Mouse (Mus musculus) granulocyte monocyte progenitor cell, adult 5-6 weeks (primary cell): Measurements from ENCODE around the gene Pbld1. TPM values are rescaled to one million over a fixed set of nuclear protein-coding genes. Genes with fewer than 3 reads are reported as not detected.

Experiments used
- ATAC-seq: replicated peaks from 2 replicates; pipeline ENCODE4 v1.8.0; 2016; ENCODE audit warnings: mild to moderate bottlenecking, moderate TSS enrichment, inconsistent platforms; ENCODE audit not compliant: poor library complexity, severe bottlenecking
- total RNA-seq, 2 experiments: library from RNA; stranded (forward) in 1 of 2; stranded (reverse) in 1 of 2; fragments of 200-712, 200-1000 nt in 1 of 2; fragments of >200 nt in 1 of 2; fragmentation: Nextera tagmentation in 1 of 2; gene quantifications; 2 replicates each; pipeline ENCODE4 v1.2.3; 2014 to 2017

The Pbld1 gene
- total RNA-seq, 2 experiments from 2014 or later: not detected

GRCm38 (mm10) chr10:63127156-63127555 lies 67.2 kb downstream of the Pbld1 start:
- no peak for ATAC-seq

Other genes starting within 250 kb of the Pbld1 start
- gene Tet1, start 151.2 kb upstream of the Pbld1 start, total RNA-seq (2014; fragmentation: Nextera tagmentation): 12.8 and 21.1 TPM in 2 replicates
- 7.5 and 8.6 TPM in 2 replicates for gene Tet1, start 151.2 kb upstream of the Pbld1 start, total RNA-seq (2017)
- 15.7 and 24.2 TPM in 2 replicates for gene Slc25a16, start 139.5 kb upstream of the Pbld1 start, total RNA-seq (2014; fragmentation: Nextera tagmentation)
- gene Slc25a16, start 139.5 kb upstream of the Pbld1 start, total RNA-seq (2017): 17.6 and 19.0 TPM in 2 replicates
- 47.2 and 65.6 TPM in 2 replicates for gene Dna2, start 113.1 kb upstream of the Pbld1 start, total RNA-seq (2014; fragmentation: Nextera tagmentation)
- gene Dna2, start 113.1 kb upstream of the Pbld1 start, total RNA-seq (2017): 49.5 and 51.2 TPM in 2 replicates
- 4.0 and 9.5 TPM in 2 replicates for gene Rufy2, start 79.9 kb upstream of the Pbld1 start, total RNA-seq (2014; fragmentation: Nextera tagmentation)
- 5.6 and 7.3 TPM in 2 replicates for gene Rufy2, start 79.9 kb upstream of the Pbld1 start, total RNA-seq (2017)
- gene Hnrnph3, start 35.9 kb upstream of the Pbld1 start, total RNA-seq (2014; fragmentation: Nextera tagmentation): 64.1 and 67.8 TPM in 2 replicates
- gene Hnrnph3, start 35.9 kb upstream of the Pbld1 start, total RNA-seq (2017): 34.0 and 43.0 TPM in 2 replicates
- 0.34 TPM in 1 of 2 replicates, not detected in the other for gene Pbld2, start 35.8 kb upstream of the Pbld1 start, total RNA-seq (2014; fragmentation: Nextera tagmentation)
- not detected in 2 replicates for gene Pbld2, start 35.8 kb upstream of the Pbld1 start, total RNA-seq (2017)
- not detected in 2 replicates for gene Atoh7, start 39.5 kb downstream of the Pbld1 start, total RNA-seq (2014; fragmentation: Nextera tagmentation)
- gene Atoh7, start 39.5 kb downstream of the Pbld1 start, total RNA-seq (2017): not detected in 2 replicates
- not detected in 2 replicates for gene Mypn, start 143.8 kb downstream of the Pbld1 start, total RNA-seq (2014; fragmentation: Nextera tagmentation)
- gene Mypn, start 143.8 kb downstream of the Pbld1 start, total RNA-seq (2017): not detected in 2 replicates
- 75.9 and 82.5 TPM in 2 replicates for gene Herc4, start 183.6 kb downstream of the Pbld1 start, total RNA-seq (2014; fragmentation: Nextera tagmentation)
- 61.3 and 65.0 TPM in 2 replicates for gene Herc4, start 183.6 kb downstream of the Pbld1 start, total RNA-seq (2017)